Mouse (Mus musculus): Measurements from ENCODE around the gene Cd72.

The Cd72 gene

DNA sequence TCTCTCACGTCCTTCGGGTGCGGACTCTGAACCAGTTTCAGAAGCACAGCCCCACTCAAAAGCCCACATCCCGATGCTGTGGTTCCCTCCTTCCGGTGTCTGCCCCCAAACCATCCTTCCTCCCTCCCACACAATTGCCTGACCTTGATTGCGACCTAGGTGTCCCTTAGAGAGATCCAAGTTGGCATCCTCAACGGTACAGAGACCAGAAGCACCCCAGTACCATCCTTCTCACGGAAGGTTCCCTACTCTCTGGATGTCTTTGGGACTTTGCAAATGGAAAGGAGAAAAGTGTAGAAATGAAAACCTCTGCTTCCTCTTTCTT is 24.1 kb upstream of the Cd72 start:
- DNase-seq (ENCODE audit: low spot score): no peak

DNA sequence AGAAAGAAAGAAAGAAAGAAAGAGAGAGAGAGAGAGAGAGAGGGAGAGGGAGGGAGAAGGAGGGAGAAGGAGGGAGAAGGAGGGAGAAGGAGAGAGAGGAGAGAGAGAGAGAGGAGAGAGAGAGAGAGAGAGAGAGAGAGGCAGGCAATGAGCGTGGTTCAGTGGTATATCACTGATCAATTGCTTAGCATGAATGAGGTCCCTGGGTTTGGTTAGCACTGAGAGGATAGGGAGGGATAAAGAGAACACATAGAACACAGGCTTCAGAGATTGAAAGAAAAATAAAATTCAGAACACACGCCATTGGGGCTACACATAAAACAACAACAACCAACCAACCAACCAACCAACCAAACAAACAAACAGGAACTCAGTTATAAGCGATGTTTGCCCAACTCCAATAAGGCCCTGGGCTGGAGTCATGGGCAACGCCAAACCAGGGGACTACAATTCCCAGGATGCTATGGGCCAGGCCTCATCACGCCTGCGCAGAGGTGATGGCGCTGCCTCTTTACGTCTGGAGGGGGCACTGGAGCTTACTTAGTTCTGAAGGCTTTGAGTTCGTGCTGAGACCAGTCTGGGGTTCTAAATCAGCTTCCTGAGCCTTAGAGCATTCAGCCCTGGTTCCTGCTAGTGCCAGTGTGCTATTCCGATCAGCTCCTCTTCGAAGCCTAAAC is 23.6 kb upstream of the Cd72 start:
- DNase-seq (ENCODE audit: low spot score): peak; percentile 90

DNA sequence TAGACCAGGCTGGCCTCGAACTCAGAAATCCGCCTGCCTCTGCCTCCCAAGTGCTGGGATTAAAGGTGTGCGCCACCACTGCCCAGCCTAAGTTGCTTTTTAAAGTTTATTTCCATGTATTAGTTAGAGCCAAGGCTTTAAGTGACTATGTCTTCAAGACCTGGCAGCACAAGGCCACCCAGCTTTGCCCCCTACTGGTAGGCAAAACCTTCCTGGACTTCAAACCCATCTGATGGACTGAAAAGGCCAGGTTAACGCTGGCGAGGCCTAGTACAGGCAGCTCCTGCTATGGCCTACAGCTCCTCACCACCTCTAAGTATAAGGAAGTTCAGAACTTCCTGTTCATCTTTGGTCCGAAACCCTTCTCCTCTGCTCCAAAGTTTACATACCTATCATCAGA is 22.2 kb upstream of the Cd72 start:
- DNase-seq (ENCODE audit: low spot score): no peak

DNA sequence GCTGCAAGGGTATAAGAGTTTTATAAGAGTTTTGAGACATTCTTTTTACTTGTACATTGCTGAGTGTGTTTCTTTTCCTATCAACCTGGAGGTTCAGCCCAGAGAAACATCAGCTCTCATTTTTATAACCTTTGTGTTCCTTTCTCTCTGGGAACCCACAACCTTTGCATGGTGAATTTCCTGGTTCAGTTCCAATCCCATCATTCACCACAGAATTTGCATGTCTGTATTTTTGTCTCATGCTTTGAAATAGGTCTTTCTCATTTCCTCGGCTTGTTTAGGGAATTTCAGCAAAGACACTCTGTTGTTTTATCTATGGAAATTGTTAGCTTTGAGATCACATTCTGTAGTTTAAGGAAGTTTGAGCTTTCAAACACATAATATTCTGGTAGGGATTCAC is 19.2 kb upstream of the Cd72 start:
- no peak for DNase-seq (ENCODE audit: low spot score)

DNA sequence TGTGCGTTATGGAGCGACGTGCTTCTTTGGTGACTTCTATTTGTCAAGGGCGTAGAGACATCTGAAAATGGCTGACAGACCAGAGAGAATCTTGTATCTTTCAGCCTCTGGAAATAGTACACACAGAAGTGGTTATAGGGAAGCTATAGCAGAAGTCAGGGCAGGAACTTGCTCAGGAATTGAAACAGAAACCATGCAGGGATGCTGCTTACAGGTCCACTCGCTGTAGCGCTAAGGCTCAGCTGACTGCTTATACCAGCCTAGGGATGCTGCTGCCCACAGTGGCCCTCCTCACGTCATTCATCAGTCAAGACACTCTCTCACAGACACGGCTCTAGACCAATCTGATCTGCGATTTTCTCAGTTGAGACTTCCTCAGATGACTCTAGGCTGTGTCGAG is 15.9 kb upstream of the Cd72 start:
- DNase-seq (ENCODE audit: low spot score): no peak

DNA sequence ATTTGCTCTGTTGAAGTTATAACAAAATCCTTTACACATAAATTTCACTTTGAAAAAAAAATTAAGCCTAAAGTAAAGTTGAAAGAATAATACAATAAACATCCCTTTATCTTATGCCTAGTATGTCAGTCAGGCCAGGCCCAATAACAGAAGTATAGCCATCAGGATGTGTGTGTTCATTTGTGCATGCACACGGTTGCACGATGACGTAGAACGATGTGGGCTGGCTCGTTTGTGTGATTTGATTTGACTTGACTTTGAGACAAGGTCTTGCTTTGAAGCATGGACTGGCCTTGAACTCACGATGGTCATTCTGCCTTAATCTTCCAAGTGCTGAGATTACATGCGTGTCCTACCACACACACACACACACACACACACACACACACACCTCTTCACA is 12.4 kb upstream of the Cd72 start:
- DNase-seq (ENCODE audit: low spot score): no peak

DNA sequence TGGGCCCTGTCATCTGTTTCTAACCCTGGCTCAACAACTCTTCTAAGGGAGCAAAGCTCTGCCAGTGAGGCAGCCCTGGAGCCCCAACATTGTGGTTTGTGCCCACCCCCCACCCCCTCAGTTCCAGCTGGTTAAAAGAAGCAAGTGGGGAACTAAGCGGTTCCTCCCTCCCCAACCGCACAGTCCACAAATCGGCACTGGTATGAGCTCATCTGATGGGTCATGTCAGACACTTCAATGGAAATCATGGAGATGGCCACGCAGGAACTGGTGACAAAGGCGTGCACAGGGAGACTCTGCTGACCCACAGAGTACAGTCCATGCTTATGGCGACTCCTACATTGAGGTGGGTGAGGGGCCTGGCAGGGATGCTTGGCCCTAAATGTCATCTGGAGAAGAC is 11.5 kb upstream of the Cd72 start:
- DNase-seq (ENCODE audit: low spot score): no peak

DNA sequence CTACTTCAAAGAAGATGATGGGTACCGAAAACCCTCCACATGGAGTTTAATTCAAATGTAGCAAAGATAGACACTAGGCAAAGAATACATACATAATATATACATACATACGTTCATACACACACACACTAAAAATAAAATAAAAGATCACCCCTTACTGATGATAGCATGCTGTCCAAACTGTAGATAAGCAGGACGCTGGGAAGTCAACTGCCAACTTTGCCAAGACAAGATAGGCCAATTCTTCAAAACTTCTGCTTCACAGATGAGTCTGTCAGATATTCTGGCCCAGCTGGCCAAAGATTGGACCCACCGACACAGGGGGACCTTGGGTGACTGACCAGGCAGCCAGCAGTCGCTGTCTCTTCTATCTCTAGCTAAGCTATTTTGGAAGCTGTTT is 8.7 kb upstream of the Cd72 start:
- no peak for DNase-seq (ENCODE audit: low spot score)

DNA sequence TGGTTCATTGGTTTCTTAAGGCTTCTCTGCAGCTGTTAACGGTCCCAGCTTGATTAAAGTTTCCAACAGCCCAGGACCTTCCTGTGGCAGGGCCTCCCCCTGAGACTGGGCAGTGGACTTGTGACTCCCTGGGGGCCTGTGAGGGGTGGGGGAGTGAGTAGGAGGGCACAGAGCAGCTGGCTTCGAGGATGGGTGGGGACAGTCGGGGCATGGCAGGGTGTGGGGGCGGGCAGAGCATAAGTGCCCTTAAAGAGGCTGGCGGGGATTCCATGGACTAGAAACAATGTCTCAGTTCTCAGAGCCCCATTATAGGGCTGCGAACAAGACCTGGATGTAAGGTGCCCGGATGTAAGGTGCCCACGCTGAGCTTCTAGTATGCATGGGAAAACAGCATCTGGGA is 2.7 kb upstream of the Cd72 start:
- DNase-seq (ENCODE audit: low spot score): no peak

DNA sequence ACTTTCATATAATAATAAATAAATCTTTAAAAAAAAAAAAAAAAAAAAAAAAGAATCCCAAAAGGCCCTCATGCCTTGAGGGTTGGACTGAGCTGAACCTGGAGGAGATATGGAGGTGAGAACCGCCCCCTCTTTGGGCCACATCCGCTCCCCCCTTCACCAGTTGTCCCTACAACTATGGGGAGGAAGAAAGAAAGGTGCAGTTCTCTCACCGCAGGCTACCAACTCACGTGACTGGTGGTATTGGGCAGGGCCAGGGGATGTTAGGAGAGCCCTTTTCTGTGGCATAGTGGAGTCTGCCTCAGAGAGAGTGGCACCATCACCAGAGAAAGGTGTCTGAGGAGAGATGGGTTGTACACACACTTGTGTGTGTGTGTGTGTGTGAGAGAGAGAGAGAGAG is 2.0 kb upstream of the Cd72 start:
- DNase-seq (ENCODE audit: low spot score): no peak

DNA sequence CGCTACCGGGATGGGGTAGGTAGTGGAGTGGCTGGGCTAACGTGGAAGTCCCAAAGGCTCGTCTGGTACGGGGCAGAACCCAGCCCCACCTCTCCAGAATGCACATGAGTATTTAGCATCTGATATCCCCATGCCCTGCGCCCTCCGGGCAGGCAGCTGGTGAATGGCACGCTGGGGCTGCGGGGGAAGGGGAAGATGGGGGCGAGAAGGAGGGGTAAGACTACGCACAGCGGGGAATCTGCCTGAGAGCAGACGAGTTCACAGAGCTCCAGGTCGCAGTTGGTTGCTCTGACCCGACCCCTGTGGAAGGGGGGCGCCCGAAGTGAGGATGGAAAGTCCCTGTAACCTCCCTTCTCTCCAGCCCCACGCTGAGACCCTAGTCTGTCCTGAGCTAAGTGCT is 1.0 kb downstream of the Cd72 start:
- DNase-seq (ENCODE audit: low spot score): no peak

DNA sequence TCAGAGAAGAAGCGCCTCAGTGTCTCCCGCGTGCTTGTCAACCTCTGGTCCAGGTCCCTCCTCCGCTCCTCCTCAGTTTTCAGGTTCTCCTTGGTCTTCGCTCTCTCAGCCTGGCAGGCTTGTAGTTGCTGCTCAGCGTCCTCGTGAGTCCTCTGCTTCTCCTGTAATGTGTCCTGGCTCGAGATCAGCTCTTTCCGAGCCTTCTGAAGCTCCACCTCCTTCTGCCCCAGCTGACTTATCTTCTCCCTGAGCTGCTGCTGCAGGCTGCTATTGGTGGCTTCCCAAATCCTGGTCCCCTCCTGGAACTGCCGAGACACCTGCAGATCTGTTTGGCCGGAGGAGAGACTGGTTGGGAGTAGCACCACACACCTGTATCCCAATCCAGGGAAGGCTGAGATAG is 2.1 kb downstream of the Cd72 start:
- no peak for DNase-seq (ENCODE audit: low spot score)

DNA sequence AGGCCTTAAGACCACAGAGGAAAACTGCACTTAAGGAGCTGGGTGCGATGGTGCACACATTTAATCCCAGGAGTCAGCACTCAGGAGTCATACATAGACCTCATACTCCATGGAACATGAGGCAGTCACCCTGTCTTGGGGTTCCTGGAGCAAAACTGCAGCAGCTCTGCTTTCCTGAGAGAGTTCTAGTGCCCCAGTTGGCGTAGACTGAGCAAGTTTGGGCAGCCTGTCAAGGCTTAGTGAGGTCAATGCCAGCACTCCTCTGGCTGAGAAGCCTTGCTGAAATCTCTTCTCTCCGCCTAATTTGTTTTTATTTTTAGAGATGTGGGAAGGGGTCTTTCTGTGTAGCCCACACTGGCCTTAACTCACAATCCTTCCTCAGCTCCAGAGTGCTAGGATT is 5.9 kb downstream of the Cd72 start:
- no peak for DNase-seq (ENCODE audit: low spot score)

DNA sequence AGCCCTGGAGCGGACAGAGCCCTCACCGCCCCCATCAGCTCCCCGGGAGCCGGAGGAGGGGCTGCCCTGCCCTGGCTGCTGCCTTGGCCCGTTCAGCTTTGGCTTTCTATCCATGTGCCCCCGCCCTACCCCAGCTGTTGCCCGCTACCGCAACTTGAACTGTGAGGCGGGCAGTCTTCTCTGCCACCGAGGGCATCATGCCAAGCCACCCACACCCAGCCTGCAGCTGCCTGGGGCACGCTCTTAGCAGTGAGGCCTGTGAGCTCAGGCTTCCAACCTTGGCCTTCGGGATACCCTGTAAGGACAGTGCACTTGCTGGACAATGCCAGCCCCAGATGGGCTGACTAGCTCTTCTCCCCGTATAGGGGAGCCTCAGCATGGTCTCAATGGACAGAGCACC is 7.2 kb downstream of the Cd72 start:
- DNase-seq (ENCODE audit: low spot score): no peak

DNA sequence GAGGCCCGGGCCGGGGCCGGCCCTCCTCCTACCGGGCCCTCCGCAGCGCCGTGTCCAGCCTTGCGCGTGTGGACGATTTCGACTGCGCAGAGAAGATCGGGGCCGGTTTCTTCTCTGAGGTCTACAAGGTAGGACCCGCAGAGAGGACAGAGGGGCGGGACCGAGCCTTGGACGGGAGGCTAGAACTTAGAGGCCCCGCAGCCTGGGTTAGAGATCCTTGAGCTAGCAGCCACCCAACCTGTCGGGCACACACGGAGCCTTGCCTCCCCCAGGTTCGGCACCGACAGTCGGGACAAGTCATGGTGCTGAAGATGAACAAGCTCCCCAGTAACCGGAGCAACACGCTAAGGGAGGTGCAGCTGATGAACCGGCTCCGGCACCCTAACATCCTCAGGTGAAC is 10.9 kb downstream of the Cd72 start:
- no peak for DNase-seq (ENCODE audit: low spot score)

DNA sequence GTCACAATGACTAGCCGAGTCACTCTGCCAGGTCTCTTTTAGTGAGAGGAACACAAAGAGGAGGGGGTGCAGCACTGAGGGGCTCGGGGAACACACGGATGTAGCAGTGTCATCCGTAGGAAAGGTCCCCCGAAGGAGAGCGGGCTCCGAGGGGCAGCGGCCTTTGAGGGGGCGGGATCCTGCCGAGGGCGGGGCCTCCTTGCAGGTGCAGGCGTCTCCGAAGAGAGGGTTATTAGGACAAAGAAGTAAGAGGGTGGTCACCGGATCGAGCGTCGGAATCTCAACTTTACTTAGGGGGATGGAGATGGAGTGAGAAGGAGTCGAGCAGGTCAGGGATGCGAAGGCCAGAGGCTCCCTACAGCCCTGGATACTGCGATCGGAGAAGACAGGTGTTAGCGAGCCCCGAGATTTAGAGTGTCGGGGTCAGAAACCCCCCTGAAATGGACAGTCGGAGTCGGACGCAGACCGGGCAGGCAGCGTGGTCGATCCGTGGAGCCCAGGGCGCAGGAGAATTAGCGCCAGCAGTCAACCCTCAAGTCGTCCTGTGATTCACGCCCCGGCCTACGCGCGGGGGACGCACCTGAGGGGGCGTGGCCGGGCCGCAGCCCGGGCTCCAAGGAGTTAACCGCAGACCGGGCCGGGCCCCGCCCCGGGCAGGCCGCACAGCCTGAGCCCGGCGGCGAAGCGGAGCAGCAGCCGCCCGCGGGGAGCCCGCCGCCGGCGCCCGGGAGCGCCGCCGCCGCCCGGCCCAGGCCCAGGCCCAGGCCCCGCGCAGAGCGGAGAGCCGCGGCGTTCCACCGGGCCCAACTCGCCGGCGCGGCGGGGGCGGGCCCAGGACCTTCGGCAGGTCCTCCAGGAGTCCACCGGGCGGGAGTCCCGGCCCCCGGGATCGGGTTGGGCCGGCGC is 11.7 kb downstream of the Cd72 start:
- peak; percentile 68 for DNase-seq (ENCODE audit: low spot score)

DNA sequence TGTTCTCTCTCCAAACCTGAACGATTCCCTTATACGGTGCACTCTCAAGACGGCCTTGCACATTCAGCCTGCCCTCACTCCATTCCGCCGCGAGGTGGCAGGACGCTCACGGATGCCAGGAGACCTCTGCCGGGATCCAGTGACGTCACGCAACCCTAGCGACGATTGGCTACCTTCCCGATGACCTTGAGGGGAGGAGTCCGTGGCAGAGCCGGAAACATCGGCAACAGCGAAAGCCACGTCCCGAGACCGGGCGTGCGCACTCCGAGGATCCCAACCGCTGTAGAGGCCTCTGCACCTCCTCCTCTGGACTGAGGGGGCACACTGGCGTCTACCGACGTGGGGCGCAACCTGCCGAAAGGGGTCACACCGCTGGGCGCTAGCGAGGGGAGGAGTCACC is 12.4 kb downstream of the Cd72 start:
- peak; percentile 100 for DNase-seq (ENCODE audit: low spot score)

DNA sequence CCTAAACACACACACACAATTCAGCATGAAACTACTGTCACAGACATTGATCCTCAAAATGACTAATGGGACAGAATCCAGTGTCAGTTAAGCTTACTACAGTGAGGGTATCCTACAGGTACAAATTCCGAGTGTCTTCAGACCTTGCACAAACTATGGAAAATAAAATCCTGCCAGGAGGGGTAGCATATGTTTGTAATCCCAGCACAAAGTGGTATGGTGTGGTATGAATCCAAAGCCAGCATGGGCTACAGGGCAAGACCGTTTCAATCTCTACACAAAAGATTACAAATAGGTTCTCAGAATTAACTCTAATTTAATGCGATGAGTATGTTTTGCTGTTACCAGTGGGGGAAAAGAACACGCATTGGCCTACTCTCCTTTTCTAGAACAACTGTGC is 12.8 kb downstream of the Cd72 start, which contains the start of gene Tesk1:
Gene Tesk1, plus strand, starts transcription at position 301 of the 400 bp plus-strand sequence.
- DNase-seq (ENCODE audit: low spot score): no peak

DNA sequence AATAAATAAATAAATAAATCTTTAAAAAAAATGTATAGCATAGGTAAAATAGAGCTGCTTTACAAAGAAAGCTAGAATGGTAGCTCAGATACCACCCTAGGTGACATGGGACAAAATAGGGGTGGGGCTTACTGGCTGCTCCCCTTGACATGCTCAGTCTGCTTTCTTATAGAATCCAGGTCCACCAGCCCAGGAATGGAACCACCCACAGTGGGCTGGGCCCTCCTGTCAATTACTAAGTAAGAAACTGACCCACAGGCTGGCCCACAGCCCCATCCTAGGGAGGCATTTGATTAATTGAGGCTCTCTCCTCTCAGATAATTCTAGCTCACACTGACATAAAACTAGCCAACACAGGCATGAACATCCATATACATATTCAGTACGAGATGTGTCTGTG is 21.6 kb downstream of the Cd72 start:
- DNase-seq (ENCODE audit: low spot score): no peak

DNA sequence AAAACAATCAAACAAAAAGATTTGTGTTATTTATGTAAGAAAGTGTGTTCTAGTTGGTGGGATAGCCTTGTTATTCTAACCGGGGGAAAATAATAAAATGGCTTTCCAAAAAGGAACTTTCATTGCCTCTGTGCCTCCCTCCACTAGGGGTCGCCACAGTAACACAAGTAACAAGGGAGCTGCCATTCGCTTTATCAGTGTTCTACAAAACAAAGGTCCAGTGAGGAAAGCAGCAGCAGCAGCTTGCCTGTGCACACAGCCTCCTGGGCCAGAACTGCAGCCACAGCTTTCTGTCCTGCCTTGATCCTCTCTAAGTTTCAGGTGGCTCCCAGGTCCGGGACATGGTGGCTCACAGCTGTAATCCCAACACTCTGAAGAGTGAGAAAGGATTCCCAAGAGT is 22.7 kb downstream of the Cd72 start:
- peak; percentile 87 for DNase-seq (ENCODE audit: low spot score)

DNA sequence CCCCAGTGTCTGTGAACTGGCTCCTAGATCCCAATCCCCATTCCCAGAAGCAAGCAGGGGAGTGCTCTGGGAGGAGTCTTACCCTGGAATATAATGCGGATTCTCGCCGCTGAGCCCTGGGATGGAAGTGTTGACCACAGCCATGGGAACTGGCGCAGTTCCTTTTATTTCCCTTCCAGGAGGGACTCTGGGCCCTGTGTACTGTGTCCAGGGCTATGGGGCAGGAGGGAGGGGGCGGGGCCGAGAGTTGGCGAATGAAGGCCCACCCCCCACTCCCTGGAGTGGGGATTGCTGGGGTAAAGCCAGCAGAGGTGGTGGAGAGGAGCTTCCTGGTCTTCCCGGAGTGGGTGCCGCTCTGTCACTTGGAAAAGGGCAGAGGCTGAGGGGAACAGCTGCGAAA is 25.5 kb downstream of the Cd72 start, which contains the start of gene Fam166b:
Gene Fam166b, minus strand, starts transcription at position 189 of the 400 bp plus-strand sequence.
- DNase-seq (ENCODE audit: low spot score): no peak

DNA sequence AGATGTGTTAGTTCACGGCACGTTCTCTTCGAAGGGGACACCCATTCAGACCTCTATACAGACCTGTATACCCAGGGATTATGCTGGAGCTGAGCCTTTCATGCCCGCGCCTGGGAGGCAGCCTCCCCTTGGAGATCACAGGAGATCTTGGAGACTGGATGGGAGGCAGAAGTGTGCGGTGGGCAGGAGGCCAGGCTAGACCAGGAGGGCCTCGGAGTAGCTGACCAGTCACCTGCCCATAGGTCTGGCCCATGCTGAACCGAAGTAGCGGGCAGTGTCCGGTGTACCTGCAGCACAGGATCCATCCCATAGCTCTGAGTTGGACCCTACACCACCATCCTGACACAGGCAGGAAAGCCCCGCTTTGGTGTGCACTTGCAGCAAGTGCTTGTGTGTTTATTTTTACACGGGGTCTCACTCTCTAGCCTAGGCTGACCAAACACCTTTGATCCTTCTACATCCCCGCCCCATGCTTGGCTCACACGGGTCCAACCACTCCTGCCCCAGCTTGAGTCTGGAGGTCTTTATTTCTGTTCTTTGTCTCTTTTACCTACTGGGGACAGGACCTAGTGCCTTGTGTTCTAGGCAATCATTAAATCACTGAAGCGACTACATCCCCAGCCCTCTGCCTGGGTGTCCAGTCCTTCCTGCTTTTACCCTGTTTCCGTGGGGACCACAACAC is 26.1 kb downstream of the Cd72 start:
- no peak for DNase-seq (ENCODE audit: low spot score)

DNA sequence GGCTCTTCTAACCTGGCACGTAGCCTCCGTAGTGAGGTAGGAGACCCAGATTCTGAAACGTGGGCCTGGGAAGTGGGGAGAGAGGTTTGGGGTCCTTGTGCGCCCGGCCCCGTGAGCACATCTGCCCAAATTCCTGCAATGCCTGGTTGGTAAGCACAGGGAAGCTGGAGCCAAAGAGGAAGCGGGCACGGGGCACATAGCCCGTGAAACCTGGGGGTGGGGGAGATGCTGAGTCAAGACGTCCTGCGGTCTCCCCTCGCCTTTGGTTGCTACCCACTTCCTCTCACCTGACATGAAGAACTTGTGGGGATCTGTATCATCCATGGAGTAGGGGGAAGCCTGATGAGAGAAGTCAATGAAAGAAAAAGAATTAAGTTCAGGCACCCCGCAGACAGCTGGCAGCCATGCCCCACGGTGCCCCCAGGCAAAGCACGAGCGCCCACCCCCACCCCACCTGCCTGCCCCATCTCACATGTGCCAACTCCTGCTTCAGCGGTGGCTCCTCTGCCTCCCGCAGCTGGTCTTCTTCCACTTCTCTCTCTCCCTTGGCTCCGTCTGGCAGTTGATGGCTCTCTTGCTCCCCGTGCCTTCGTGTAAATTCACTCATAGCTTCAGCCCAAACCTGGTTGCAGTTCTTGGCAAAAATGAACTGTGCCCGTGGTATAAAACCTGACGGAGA is 26.8 kb downstream of the Cd72 start:
- no peak for DNase-seq (ENCODE audit: low spot score)
